Mouse (Mus musculus) intestine, embryonic 15.5 days (tissue): Measurements from ENCODE around the gene Ccdc136. TPM values are rescaled to one million over a fixed set of nuclear protein-coding genes. Genes with fewer than 3 reads are reported as not detected.

Experiments used
- ATAC-seq: fragments of 200-750 bp; cut with Nextera tagmentation; 2 replicates; pipeline ENCODE4 v1.8.0; 2017; ENCODE audit warnings: moderate TSS enrichment, moderate library complexity
- H3K27ac ChIP-seq: fragments of 300-500 bp; sonication (generic); 2 replicates; pipeline ENCODE4 v1.5.1; 2015; ENCODE audit warnings: mild to moderate bottlenecking, inconsistent platforms
- H3K27me3 ChIP-seq: fragments of 300-500 bp; sonication (generic); replicated peaks from 2 replicates; pipeline ENCODE4 v1.6.1; 2015; ENCODE audit warnings: inconsistent platforms
- H3K36me3 ChIP-seq: fragments of 300-500 bp; sonication (generic); 2 replicates; pipeline ENCODE4 v1.6.1; 2015; ENCODE audit warnings: inconsistent platforms
- H3K4me1 ChIP-seq: fragments of 300-500 bp; sonication (generic); replicated peaks from 2 replicates; pipeline ENCODE4 v1.6.1; 2015; ENCODE audit warnings: inconsistent platforms
- H3K4me2 ChIP-seq: fragments of 300-500 bp; sonication (generic); replicated peaks from 2 replicates; pipeline ENCODE4 v1.6.1; 2015; ENCODE audit warnings: mild to moderate bottlenecking, inconsistent platforms
- H3K4me3 ChIP-seq: fragments of 300-500 bp; sonication (generic); replicated peaks from 2 replicates; pipeline ENCODE4 v1.5.1; 2015; ENCODE audit warnings: inconsistent platforms
- H3K9ac ChIP-seq: fragments of 300-500 bp; sonication (generic); 2 replicates; pipeline ENCODE4 v1.6.1; 2015; ENCODE audit warnings: inconsistent platforms
- H3K9me3 ChIP-seq: fragments of 300-500 bp; sonication (generic); 2 replicates; pipeline ENCODE4 v1.6.1; 2016; ENCODE audit warnings: inconsistent platforms
- WGBS: fragments of 180-500 bp; shearing (Covaris S2); methylation state at CpG from one replicate; pipeline ENCODE4 v1.1.7; 2015; 5-methylcytosine and 5-hydroxymethylcytosine counted together
- polyA plus RNA-seq: library from polyadenylated mRNA; unstranded; fragments of >200 nt; fragmentation: Nextera tagmentation; extraction: Ambion mirVana; gene quantifications from 2 replicates; pipeline ENCODE4 v1.2.1, GENCODE M21; 2015

Gene Ccdc136
- polyA plus RNA-seq, 1 experiment from 2014 or later, result 7.7 TPM

- Histone ChIP-seq H3K4me3 (peak overlapping the region; percentile 72), H3K27me3 (peaks cover 16% of the 10 kb centered on the region), H3K27ac (no peak overlapping the region), H3K36me3 (no peaks in the 10 kb centered on the region), H3K4me1 (peaks cover 7% of the 10 kb centered on the region; the same call in 1 of the 2 replicates), H3K4me2 (peak overlapping the region; percentile 96), H3K9me3 (no peaks in the 10 kb centered on the region), H3K9ac (peak overlapping the region; percentile 53)
- 19% methylated on average over 6 of the region's 6 CpGs for WGBS
- ATAC-seq, result 0 out of 2 replicates have a peak, but pooled peaks have one; percentile 23
These were observed 1.5 kb downstream of the Ccdc136 start for GRCm38 (mm10) chr6:29397575-29397974.

DNA sequence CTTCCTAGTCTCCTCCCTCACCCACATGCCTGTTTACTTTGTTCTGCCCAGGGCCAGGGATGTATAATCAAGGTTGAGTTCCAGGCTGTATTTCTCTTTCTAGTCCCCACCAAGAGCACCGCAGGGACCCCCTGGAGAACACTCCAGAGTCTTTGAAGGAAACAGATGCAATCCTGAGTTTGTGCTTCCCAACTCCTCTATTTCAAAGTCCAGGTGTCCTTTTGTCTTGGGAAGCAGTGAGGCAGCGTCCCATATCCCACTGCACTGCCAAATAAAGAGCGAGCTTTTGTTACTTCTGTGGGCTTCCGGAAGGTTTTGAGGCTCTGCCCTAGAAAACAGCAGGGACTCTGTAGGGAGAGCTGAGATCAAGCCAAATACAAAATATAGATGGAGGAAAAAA is 3.7 kb downstream of the Ccdc136 start:
- ATAC-seq, result no peak
- 86% methylated on average over 4 of the region's 4 CpGs for WGBS
- peaks cover 15% of the 10 kb centered on the region for H3K27me3 ChIP-seq
- H3K9me3 ChIP-seq, result no peaks in the 10 kb centered on the region
- no peak overlapping the region for H3K4me3 ChIP-seq
- peaks cover 11% of the 10 kb centered on the region for H3K4me1 ChIP-seq
- H3K9ac ChIP-seq, result no peak overlapping the region
- H3K4me2 ChIP-seq, result no peak overlapping the region
- H3K36me3 ChIP-seq, result no peaks in the 10 kb centered on the region
- no peak overlapping the region for H3K27ac ChIP-seq

- no peaks in the 10 kb centered on the region for H3K36me3 ChIP-seq
- 7% methylated on average over 34 of the region's 34 CpGs for WGBS
These were observed 6.7 kb downstream of the Ccdc136 start for GRCm38 (mm10) chr6:29402693-29403342.

GRCm38 (mm10) chr6:29406412-29406811 is 10.3 kb downstream of the Ccdc136 start:
- 78% methylated on average over 6 of the region's 6 CpGs for WGBS
- Histone ChIP-seq H3K4me2 (no peak overlapping the region), H3K27ac (no peak overlapping the region), H3K9ac (no peak overlapping the region), H3K9me3 (no peaks in the 10 kb centered on the region), H3K36me3 (no peaks in the 10 kb centered on the region), H3K27me3 (0 out of 2 replicates have a peak, but pooled peaks cover 6% of the 10 kb centered on the region), H3K4me3 (no peak overlapping the region), H3K4me1 (peaks cover 4% of the 10 kb centered on the region)
- no peak for ATAC-seq

More at GRCm38 (mm10) chr6:29402693-29403342, 6.7 kb downstream of the Ccdc136 start:
- Histone ChIP-seq H3K4me1 (peaks cover 4% of the 10 kb centered on the region), H3K27me3 (0 out of 2 replicates have a peak, but pooled peaks cover 11% of the 10 kb centered on the region), H3K4me3 (0 out of 2 replicates have a peak overlapping the region, but pooled peaks have one; percentile 10), H3K4me2 (peak overlapping the region; percentile 52), H3K9me3 (no peaks in the 10 kb centered on the region), H3K9ac (no peak overlapping the region), H3K27ac (no peak overlapping the region)
- ATAC-seq, result no peak; the same call in 1 of the 2 replicates

- 80% methylated on average over 9 of the region's 9 CpGs for WGBS
- H3K9ac ChIP-seq, result no peak overlapping the region
- ATAC-seq, result no peak
- H3K4me1 ChIP-seq, result no peaks in the 10 kb centered on the region
- no peaks in the 10 kb centered on the region for H3K27me3 ChIP-seq
- H3K4me3 ChIP-seq, result no peak overlapping the region
- no peaks in the 10 kb centered on the region for H3K9me3 ChIP-seq
- H3K27ac ChIP-seq, result no peak overlapping the region
- H3K36me3 ChIP-seq, result no peaks in the 10 kb centered on the region
- H3K4me2 ChIP-seq, result no peak overlapping the region
These were observed 19.3 kb downstream of the Ccdc136 start for GRCm38 (mm10) chr6:29415446-29415845.

DNA sequence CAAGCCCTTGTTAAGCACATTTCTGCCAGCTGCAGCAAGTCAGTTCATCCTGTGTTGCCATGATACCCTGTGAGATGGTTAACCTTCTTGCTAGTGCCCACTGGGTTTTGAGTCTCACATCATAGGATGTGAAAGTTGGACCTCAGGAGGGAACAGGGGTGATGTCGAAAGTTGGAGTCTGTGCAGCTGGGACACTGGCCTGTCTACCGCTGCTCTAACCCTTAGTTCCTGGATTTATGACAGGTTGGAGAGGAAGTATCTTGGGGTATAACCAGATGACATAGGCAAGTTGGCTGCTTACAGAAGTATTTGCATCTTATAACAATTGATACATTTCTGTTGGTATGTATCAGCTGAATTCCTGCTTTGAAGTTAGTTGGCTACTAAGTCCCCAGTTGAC is 24.5 kb downstream of the Ccdc136 start:
- Histone ChIP-seq H3K36me3 (no peaks in the 10 kb centered on the region), H3K9ac (no peak overlapping the region), H3K4me3 (no peak overlapping the region), H3K4me2 (no peak overlapping the region), H3K27ac (no peak overlapping the region), H3K9me3 (no peaks in the 10 kb centered on the region), H3K27me3 (no peaks in the 10 kb centered on the region), H3K4me1 (no peaks in the 10 kb centered on the region)
- WGBS, result 90% methylated on average over 2 of the region's 2 CpGs
- no peak for ATAC-seq

- Histone ChIP-seq H3K9ac (no peak overlapping the region), H3K4me2 (no peak overlapping the region), H3K4me3 (no peak overlapping the region), H3K27ac (no peak overlapping the region), H3K9me3 (no peaks in the 10 kb centered on the region), H3K36me3 (no peaks in the 10 kb centered on the region), H3K4me1 (no peaks in the 10 kb centered on the region), H3K27me3 (no peaks in the 10 kb centered on the region)
- no peak for ATAC-seq
- 90% methylated on average over 8 of the region's 8 CpGs for WGBS
These were observed 29.0 kb downstream of the Ccdc136 start for GRCm38 (mm10) chr6:29425118-29425517.

DNA sequence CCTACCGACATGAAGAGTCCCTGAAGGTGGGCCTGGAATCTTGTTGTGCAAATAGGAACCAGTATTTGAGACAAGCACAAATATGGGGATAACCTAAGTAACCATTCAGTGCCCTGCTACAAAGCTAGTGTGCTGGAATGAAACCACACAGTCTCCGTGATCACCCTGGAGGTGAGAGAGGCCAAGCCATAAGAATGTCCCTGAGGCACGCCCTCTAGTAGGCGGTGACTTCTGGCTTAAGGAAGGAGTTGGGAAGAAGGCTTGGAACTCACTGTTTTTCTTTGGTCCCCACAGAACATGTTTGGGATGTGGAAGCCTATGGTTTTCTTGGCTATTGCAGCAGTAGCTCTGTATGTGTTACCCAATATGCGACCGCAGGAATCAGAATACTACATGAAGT is 30.2 kb downstream of the Ccdc136 start:
- no peak overlapping the region for H3K27ac ChIP-seq
- no peak overlapping the region for H3K4me2 ChIP-seq
- H3K9ac ChIP-seq, result no peak overlapping the region
- no peak overlapping the region for H3K4me3 ChIP-seq
- H3K27me3 ChIP-seq, result no peaks in the 10 kb centered on the region
- no peaks in the 10 kb centered on the region for H3K9me3 ChIP-seq
- H3K4me1 ChIP-seq, result no peaks in the 10 kb centered on the region
- no peaks in the 10 kb centered on the region for H3K36me3 ChIP-seq
- WGBS, result 63% methylated on average over 6 of the region's 6 CpGs
- no peak for ATAC-seq

DNA sequence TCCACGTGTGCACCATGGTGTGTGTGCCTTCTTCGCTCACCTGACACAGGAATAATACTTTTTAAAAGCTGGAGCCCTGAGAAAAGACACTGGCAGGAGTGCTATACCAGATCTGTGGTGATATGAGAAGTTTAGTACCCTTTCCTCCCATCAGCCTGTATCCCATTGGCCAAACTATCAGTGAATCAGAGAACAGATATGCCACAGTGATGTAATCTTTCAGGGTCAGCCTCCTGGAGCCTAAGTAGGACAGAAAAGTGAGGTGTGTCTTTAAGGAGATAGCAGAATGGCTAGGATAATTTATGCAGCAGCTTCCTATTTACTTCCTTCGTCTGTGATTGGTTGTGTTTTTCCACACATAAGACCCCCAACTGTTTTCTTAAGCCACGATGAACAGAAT is 32.1 kb downstream of the Ccdc136 start:
- Histone ChIP-seq H3K9me3 (no peaks in the 10 kb centered on the region), H3K9ac (no peak overlapping the region), H3K4me3 (no peak overlapping the region), H3K27me3 (peaks cover 4% of the 10 kb centered on the region), H3K36me3 (no peaks in the 10 kb centered on the region), H3K4me2 (no peak overlapping the region), H3K27ac (no peak overlapping the region), H3K4me1 (peaks cover 6% of the 10 kb centered on the region)
- WGBS, result 64% methylated on average over 4 of the region's 4 CpGs
- ATAC-seq, result no peak

- H3K9me3 ChIP-seq, result no peaks in the 10 kb centered on the region
- no peaks in the 10 kb centered on the region for H3K36me3 ChIP-seq
- no peak overlapping the region for H3K9ac ChIP-seq
- WGBS, result 59% methylated on average over 15 of the region's 15 CpGs
- ATAC-seq, result no peak
- peaks cover 13% of the 10 kb centered on the region for H3K4me1 ChIP-seq
- no peak overlapping the region for H3K4me3 ChIP-seq
- peaks cover 12% of the 10 kb centered on the region for H3K27me3 ChIP-seq
- no peak overlapping the region for H3K4me2 ChIP-seq
- no peak overlapping the region for H3K27ac ChIP-seq
These were observed 34.7 kb downstream of the Ccdc136 start for GRCm38 (mm10) chr6:29430681-29431420.

- peaks cover 18% of the 10 kb centered on the region for H3K4me1 ChIP-seq
- H3K27me3 ChIP-seq, result peaks cover 12% of the 10 kb centered on the region
- H3K27ac ChIP-seq, result no peak overlapping the region
- H3K36me3 ChIP-seq, result no peaks in the 10 kb centered on the region
- 44% methylated on average over 5 of the region's 5 CpGs for WGBS
- no peak overlapping the region for H3K9ac ChIP-seq
- H3K4me2 ChIP-seq, result no peak overlapping the region
- no peaks in the 10 kb centered on the region for H3K9me3 ChIP-seq
- H3K4me3 ChIP-seq, result no peak overlapping the region
- no peak for ATAC-seq
These were observed 35.4 kb downstream of the Ccdc136 start for GRCm38 (mm10) chr6:29431473-29431872.

DNA sequence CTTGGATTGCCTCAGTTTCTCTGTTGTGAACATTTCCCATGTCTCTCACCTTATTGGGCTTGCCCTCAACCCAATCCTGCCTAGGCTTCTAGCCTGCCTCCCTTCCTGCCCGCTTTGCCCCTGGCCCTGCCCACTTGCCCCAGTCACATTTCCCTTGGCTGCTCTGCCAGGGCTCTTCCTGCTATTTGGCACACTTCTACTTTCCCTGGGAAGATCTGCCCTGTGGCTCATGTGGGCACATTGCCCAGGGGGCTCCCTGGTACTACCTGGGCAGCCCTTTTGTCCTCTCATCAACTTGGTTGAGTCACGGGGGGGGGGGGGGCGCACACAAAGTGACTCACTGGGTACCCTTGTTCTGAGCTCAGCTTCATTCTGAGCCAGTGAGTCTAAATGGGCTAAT is 36.0 kb downstream of the Ccdc136 start:
- 53% methylated on average over 3 of the region's 3 CpGs for WGBS
- Histone ChIP-seq H3K4me3 (no peak overlapping the region), H3K4me1 (peaks cover 21% of the 10 kb centered on the region), H3K27ac (no peak overlapping the region), H3K9me3 (no peaks in the 10 kb centered on the region), H3K27me3 (peaks cover 12% of the 10 kb centered on the region), H3K9ac (no peak overlapping the region), H3K36me3 (no peaks in the 10 kb centered on the region), H3K4me2 (no peak overlapping the region)
- ATAC-seq, result no peak

GRCm38 (mm10) chr6:29432676-29433037 is 36.5 kb downstream of the Ccdc136 start:
- no peak overlapping the region for H3K9ac ChIP-seq

More at GRCm38 (mm10) chr6:29432676-29433037, 36.5 kb downstream of the Ccdc136 start:
- H3K4me1 ChIP-seq, result peaks cover 21% of the 10 kb centered on the region
- no peak for ATAC-seq
- H3K36me3 ChIP-seq, result no peaks in the 10 kb centered on the region
- peak overlapping the region; percentile 53 for H3K4me3 ChIP-seq
- peaks cover 12% of the 10 kb centered on the region for H3K27me3 ChIP-seq
- H3K4me2 ChIP-seq, result peak overlapping the region; percentile 70
- H3K27ac ChIP-seq, result no peak overlapping the region
- no peaks in the 10 kb centered on the region for H3K9me3 ChIP-seq
